Mouse (Mus musculus): Measurements from ENCODE around the gene Irf2bpl. TPM values are rescaled to one million over a fixed set of nuclear protein-coding genes. Genes with fewer than 3 reads are reported as not detected.

Gene Irf2bpl
- 34.0 and 38.6 TPM in 2 replicates for polyA plus RNA-seq (2012; rRNA removed)

GRCm38 (mm10) chr12:86884197-86885058 lies at the start of gene Irf2bpl:
TSS of gene Irf2bpl (minus strand) at chr12:86884798.

Other genes starting within 250 kb of the Irf2bpl start
- 23.5 and 34.0 TPM in 2 replicates for gene Vash1, start 206.1 kb downstream of the Irf2bpl start, polyA plus RNA-seq (2012; rRNA removed)
- 10.4 and 12.9 TPM in 2 replicates for gene Angel1, start 158.3 kb downstream of the Irf2bpl start, polyA plus RNA-seq (2012; rRNA removed)
- gene Lrrc74a, start 150.4 kb downstream of the Irf2bpl start, polyA plus RNA-seq (2012; rRNA removed) = not detected in 2 replicates
- 40.0 TPM in 2 replicates for gene Cipc, start 62.2 kb upstream of the Irf2bpl start, polyA plus RNA-seq (2012; rRNA removed)
- gene Zdhhc22, start 105.6 kb upstream of the Irf2bpl start, polyA plus RNA-seq (2012; rRNA removed) = 0.43 and 1.6 TPM in 2 replicates
- gene Tmem63c, start 136.5 kb upstream of the Irf2bpl start, polyA plus RNA-seq (2012; rRNA removed) = 0.85 and 1.5 TPM in 2 replicates
- 0.36 and 0.48 TPM in 2 replicates for gene Ngb, start 217.7 kb upstream of the Irf2bpl start, polyA plus RNA-seq (2012; rRNA removed)